Mouse (Mus musculus): ENCODE measurements at regions not wholly inside any gene's neighbourhood (a gene's known extent, or its start where the extent isn't known, plus 50 kb on each side); places are given as distances from the start of the nearest gene placed in this dataset.

- in situ Hi-C loops (cut with MboI; ENCODE audit: low sequenced_read_pairs) = no loop called here
Observed at GRCm38 (mm10) chr10:96308713-96309445, 172.5 kb downstream of the Gm5426 start.

- in situ Hi-C loops (cut with MboI; ENCODE audit: low sequenced_read_pairs) = no loop called here
Observed at GRCm38 (mm10) chr10:96309766-96310165, 173.4 kb downstream of the Gm5426 start.

GRCm38 (mm10) chr10:96325297-96325696 is 188.9 kb downstream of the Gm5426 start:
- in situ Hi-C loops (cut with MboI; ENCODE audit: low sequenced_read_pairs) = no loop called here

GRCm38 (mm10) chr10:96330639-96331487 is 194.5 kb downstream of the Gm5426 start:
- in situ Hi-C loops (cut with MboI; ENCODE audit: low sequenced_read_pairs) = no loop called here

- in situ Hi-C loops (cut with MboI; ENCODE audit: low sequenced_read_pairs) = no loop called here
Observed at GRCm38 (mm10) chr10:96332731-96333201, 196.4 kb downstream of the Gm5426 start.

GRCm38 (mm10) chr10:96333224-96333623 is 196.8 kb downstream of the Gm5426 start:
- in situ Hi-C loops (cut with MboI; ENCODE audit: low sequenced_read_pairs) = no loop called here

GRCm38 (mm10) chr10:96336271-96336670 is 199.9 kb downstream of the Gm5426 start:
- in situ Hi-C loops (cut with MboI; ENCODE audit: low sequenced_read_pairs) = no loop called here

GRCm38 (mm10) chr10:96337088-96337666 is 200.8 kb downstream of the Gm5426 start:
- in situ Hi-C loops (cut with MboI; ENCODE audit: low sequenced_read_pairs) = no loop called here

GRCm38 (mm10) chr10:96337797-96338608 is 201.6 kb downstream of the Gm5426 start:
- in situ Hi-C loops (cut with MboI; ENCODE audit: low sequenced_read_pairs) = no loop called here

GRCm38 (mm10) chr10:96338609-96338978 is 202.2 kb downstream of the Gm5426 start:
- in situ Hi-C loops (cut with MboI; ENCODE audit: low sequenced_read_pairs) = no loop called here

GRCm38 (mm10) chr10:96342476-96342875 is 206.1 kb downstream of the Gm5426 start:
- in situ Hi-C loops (cut with MboI; ENCODE audit: low sequenced_read_pairs) = no loop called here

- in situ Hi-C loops (cut with MboI; ENCODE audit: low sequenced_read_pairs) = no loop called here
Observed at GRCm38 (mm10) chr10:96343666-96344065, 207.3 kb downstream of the Gm5426 start.

- in situ Hi-C loops (cut with MboI; ENCODE audit: low sequenced_read_pairs) = loop anchor here (25.0 kb wide), 1 partner anchor 262 kb away; the partner anchor contains the start of gene Btg1
Observed at GRCm38 (mm10) chr10:96350692-96351091, 214.3 kb downstream of the Gm5426 start.

- in situ Hi-C loops (cut with MboI; ENCODE audit: low sequenced_read_pairs) = loop anchor here (25.0 kb wide), 1 partner anchor 261 kb away; the partner anchor contains the start of gene Btg1
Observed at GRCm38 (mm10) chr10:96351320-96351719, 214.9 kb downstream of the Gm5426 start.

- in situ Hi-C loops (cut with MboI; ENCODE audit: low sequenced_read_pairs) = loop anchor here (25.0 kb wide), 1 partner anchor 255 kb away; the partner anchor contains the start of gene Btg1
Observed at GRCm38 (mm10) chr10:96356980-96357624, 220.7 kb downstream of the Gm5426 start.

- in situ Hi-C loops (cut with MboI; ENCODE audit: low sequenced_read_pairs) = loop anchor here (25.0 kb wide), 1 partner anchor 255 kb away; the partner anchor contains the start of gene Btg1
Observed at GRCm38 (mm10) chr10:96357632-96358031, 221.2 kb downstream of the Gm5426 start.

- in situ Hi-C loops (cut with MboI; ENCODE audit: low sequenced_read_pairs) = loop anchor here (25.0 kb wide), 1 partner anchor 253 kb away; the partner anchor contains the start of gene Btg1
Observed at GRCm38 (mm10) chr10:96358984-96359383, 222.6 kb downstream of the Gm5426 start.

- in situ Hi-C loops (cut with MboI; ENCODE audit: low sequenced_read_pairs) = loop anchor here (25.0 kb wide), 1 partner anchor 250 kb away; the partner anchor contains the start of gene Btg1
Observed at GRCm38 (mm10) chr10:96362211-96362610, 225.8 kb downstream of the Gm5426 start.

- in situ Hi-C loops (cut with MboI; ENCODE audit: low sequenced_read_pairs) = loop anchor here (25.0 kb wide), 1 partner anchor 248 kb away; the partner anchor contains the start of gene Btg1
Observed at GRCm38 (mm10) chr10:96363867-96364266, 227.5 kb downstream of the Gm5426 start.

Data from CH12F3 (cell line).